Mouse (Mus musculus) ES-E14 (cell line): Measurements from ENCODE around the gene Prkd3. TPM values are rescaled to one million over a fixed set of nuclear protein-coding genes. Genes with fewer than 3 reads are reported as not detected.

ENCODE experiments used
- DNase-seq: peaks from one replicate; pipeline ENCODE4 v3.0.0-alpha.2; 2013; ENCODE audit warnings: low read depth, low spot score
- H3K27ac ChIP-seq: 2 replicates; pipeline ENCODE4 v1.5.1; 2012; ENCODE audit warnings: low read depth, mild to moderate bottlenecking, low read length, moderate library complexity, mixed read lengths; ENCODE audit not compliant: poor library complexity, insufficient read depth, severe bottlenecking
- H3K36me3 ChIP-seq: 2 replicates; pipeline ENCODE4 v1.6.1; 2012; ENCODE audit warnings: mild to moderate bottlenecking, low read length, moderate library complexity, mixed read lengths; ENCODE audit not compliant: control insufficient read depth, poor library complexity, insufficient read depth, severe bottlenecking
- H3K4me1 ChIP-seq, 2 experiments: fragments of 150-350 bp in 1 of 2; sonication (generic) in 1 of 2; 2 replicates each; pipeline ENCODE4 v1.6.1; 2012; ENCODE audit warnings: low read length in 2 of 2, mild to moderate bottlenecking in 1 of 2, mixed read lengths in 1 of 2; ENCODE audit not compliant: control insufficient read depth in 2 of 2, insufficient read depth in 2 of 2, poor library complexity in 1 of 2
- H3K4me3 ChIP-seq, 2 experiments: fragments of 150-350 bp in 1 of 2; sonication (generic) in 1 of 2; 2 replicates each; pipeline ENCODE4 v1.5.1; 2012; ENCODE audit warnings: low read length in 2 of 2, low read depth in 1 of 2, mild to moderate bottlenecking in 1 of 2, mixed read lengths in 1 of 2; ENCODE audit not compliant: insufficient read depth in 1 of 2, poor library complexity in 1 of 2, severe bottlenecking in 1 of 2
- H3K9ac ChIP-seq: 2 replicates; pipeline ENCODE4 v1.6.1; 2012; ENCODE audit warnings: low read depth, mild to moderate bottlenecking, low read length, mixed read lengths; ENCODE audit not compliant: poor library complexity, insufficient read depth, severe bottlenecking
- H3K9me3 ChIP-seq: fragments of 150-350 bp; sonication (generic); 2 replicates; pipeline ENCODE4 v1.6.1; 2012; ENCODE audit warnings: low read depth, mild to moderate bottlenecking, low read length; ENCODE audit not compliant: control insufficient read depth, insufficient read depth
- CHD2 ChIP-seq: IDR thresholded peaks from 2 replicates; pipeline ENCODE4 v1.6.1; 2014; ENCODE audit warnings: mild to moderate bottlenecking, low read depth, low read length, inconsistent platforms
- HCFC1 ChIP-seq: IDR thresholded peaks from 2 replicates; pipeline ENCODE4 v1.6.1; 2012; ENCODE audit warnings: low read length, inconsistent platforms, borderline replicate concordance; ENCODE audit not compliant: insufficient read depth
- MAFK ChIP-seq: IDR thresholded peaks from 2 replicates; pipeline ENCODE4 v1.6.1; 2014; ENCODE audit warnings: mild to moderate bottlenecking, low read depth, low read length, inconsistent platforms; ENCODE audit not compliant: insufficient read depth
- ZC3H11A ChIP-seq: IDR thresholded peaks from 2 replicates; pipeline ENCODE4 v1.6.1; 2012; ENCODE audit warnings: low read depth, mild to moderate bottlenecking, inconsistent platforms, low read length, borderline replicate concordance
- ZNF384 ChIP-seq: IDR thresholded peaks from 2 replicates; pipeline ENCODE4 v1.6.1; 2012; ENCODE audit warnings: low read depth, low read length, inconsistent platforms
- in situ Hi-C, 2 experiments: fragments of 600-800 bp; cut with MboI; formaldehyde crosslinking; loops; one replicate each; pipeline ENCODE4 v1.15.1; 2025; ENCODE audit warnings: low sequenced_read_pairs in 2 of 2, inconsistent platforms in 1 of 2; ENCODE audit not compliant: unreplicated experiment in 2 of 2
- total RNA-seq: library from RNA; depleted of rRNA; stranded (reverse); fragments of 300-350 nt; gene quantifications from 2 replicates; pipeline ENCODE4 v1.2.3, GENCODE M21; 2012

The Prkd3 gene
- total RNA-seq, 1 experiment = 25.7 TPM

DNA sequence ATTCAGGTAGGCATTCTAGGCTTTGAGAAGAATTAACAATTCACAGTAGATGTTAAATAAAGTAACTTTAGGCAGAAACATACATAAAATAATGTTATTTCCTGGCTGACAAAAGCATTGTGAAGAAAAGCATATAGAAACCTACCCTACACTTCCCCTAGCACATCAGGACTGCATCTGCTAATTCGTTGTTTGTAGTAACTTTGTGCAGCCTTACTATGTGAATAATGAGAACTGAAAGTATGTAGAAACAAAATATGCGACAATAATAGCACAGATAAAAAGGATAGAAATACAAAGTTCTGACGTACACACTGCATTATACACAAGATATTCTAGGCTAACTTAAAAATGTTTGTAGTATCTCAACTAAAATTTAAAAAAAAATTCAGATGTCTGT lies 21.4 kb downstream of the Prkd3 start:
- H3K9ac ChIP-seq = no peak overlapping the region
- H3K27ac ChIP-seq = no peak overlapping the region
- no peaks in the 10 kb centered on the region for H3K36me3 ChIP-seq
- in situ Hi-C loops = no loop called here
- peaks cover 0 to 2% of the 10 kb centered on the region in 2 experiments; a peak in 2 of 4 replicates for H3K4me1 ChIP-seq
- DNase-seq = no peak
- H3K4me3 ChIP-seq = no peak overlapping the region
- TF ChIP-seq MAFK (no peak), ZC3H11A (no peak), CHD2 (no peak), HCFC1 (no peak), ZNF384 (no peak)
- no peaks in the 10 kb centered on the region for H3K9me3 ChIP-seq

DNA sequence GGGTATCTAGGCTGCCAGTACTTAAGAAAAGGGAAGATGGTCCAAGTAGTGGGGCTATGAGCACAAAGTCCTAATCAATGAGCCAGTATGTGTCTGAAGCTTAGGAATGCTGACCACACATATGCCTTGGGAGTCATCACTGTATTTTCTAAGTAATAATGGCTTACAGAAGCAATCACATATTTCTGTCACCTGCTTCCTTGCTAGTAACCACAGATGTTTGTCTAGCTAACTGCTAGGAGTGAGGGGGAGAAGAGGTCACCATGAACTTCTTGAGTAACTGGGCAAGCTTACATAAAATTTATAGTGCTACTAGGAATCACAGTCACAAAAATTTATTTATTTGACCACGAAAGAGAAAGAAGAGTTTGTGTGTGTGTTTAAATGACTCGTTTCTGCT lies 22.5 kb downstream of the Prkd3 start:
- no peak for DNase-seq
- Histone ChIP-seq H3K9me3 (no peaks in the 10 kb centered on the region), H3K4me1 (peaks cover 0 to 2% of the 10 kb centered on the region in 2 experiments; a peak in 2 of 4 replicates), H3K36me3 (no peaks in the 10 kb centered on the region), H3K27ac (no peak overlapping the region), H3K9ac (no peak overlapping the region), H3K4me3 (no peak overlapping the region)
- in situ Hi-C loops = no loop called here
- TF ChIP-seq ZNF384 (no peak), CHD2 (no peak)

DNA sequence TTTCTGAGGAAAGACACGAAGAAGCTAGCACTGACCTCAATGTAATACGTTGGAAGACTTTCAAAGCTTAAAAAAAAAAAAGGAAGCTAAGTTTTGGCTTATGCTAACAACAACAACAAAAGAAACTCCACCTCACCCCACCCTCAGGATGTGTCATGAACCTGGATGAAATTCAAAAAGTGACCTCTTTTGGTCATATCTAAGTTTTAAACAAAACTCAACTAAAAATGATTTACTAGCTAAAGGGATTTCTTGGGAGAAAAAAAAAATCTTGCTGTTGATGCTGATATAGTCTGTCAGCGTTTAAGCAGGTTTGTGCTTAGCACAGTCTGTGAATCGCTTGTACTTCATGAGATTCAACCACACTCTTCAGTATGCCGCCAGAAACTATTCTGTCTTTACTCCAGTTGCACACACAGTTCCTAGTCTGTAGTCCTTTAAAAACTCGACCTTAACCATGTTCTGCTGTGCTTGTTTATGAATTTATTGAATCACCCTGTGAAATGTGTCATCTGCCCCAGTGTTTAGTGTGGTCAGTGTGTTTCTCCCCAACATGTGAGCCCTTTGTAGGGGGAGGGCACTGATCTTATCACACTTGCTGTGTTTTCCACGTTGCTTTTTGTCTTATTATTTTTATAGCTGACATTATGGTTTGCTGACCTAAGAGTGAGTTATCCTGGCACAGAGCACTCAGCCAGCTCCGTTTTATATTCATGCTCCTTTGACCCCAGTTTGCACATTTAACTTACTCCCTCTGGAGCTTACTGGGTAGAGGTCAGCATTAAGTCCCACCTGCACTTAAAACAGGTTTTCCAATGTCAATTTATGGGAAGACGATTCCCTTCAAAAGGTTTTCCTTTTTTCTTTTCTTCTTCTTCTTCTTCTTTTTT lies 25.4 kb downstream of the Prkd3 start:
- Histone ChIP-seq H3K9me3 (no peaks in the 10 kb centered on the region), H3K4me3 (no peak overlapping the region), H3K36me3 (no peaks in the 10 kb centered on the region), H3K27ac (no peak overlapping the region), H3K4me1 (no peaks in the 10 kb centered on the region), H3K9ac (no peak overlapping the region)
- no peak for DNase-seq
- no peak for TF ChIP-seq MAFK
- TF ChIP-seq CHD2 = no peak
- TF ChIP-seq ZNF384 = no peak
- no peak for TF ChIP-seq HCFC1
- no peak for TF ChIP-seq ZC3H11A
- in situ Hi-C loops = no loop called here

DNA sequence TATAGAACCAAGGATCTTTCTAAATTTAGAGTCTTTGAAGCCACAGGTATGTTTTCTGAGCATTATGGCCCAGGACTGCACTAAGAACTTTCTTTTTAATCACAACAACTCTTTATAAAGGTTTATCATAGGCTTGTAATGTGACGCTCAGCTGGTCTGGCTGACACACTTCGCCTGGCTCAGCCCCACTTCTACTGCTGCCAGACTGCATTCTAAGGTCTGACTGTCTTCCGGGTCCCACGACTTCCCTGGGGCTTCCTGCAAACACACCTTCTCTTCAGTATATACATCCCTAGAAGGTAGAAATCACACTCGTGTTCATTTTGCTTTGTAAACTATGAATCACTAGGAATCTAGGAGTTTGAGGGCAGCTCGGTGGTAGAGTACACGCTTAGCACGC lies 26.2 kb downstream of the Prkd3 start:
- TF ChIP-seq ZNF384 (no peak), ZC3H11A (no peak), HCFC1 (no peak)
- DNase-seq = no peak
- no peaks in the 10 kb centered on the region for H3K9me3 ChIP-seq
- no peak overlapping the region for H3K9ac ChIP-seq
- in situ Hi-C loops = no loop called here
- no peak overlapping the region for H3K4me3 ChIP-seq
- no peak overlapping the region for H3K27ac ChIP-seq
- H3K36me3 ChIP-seq = no peaks in the 10 kb centered on the region
- no peaks in the 10 kb centered on the region for H3K4me1 ChIP-seq

GRCm38 (mm10) chr17:78993670-78994069 lies 26.9 kb downstream of the Prkd3 start:
- Histone ChIP-seq H3K36me3 (no peaks in the 10 kb centered on the region), H3K9ac (no peak overlapping the region), H3K4me1 (no peaks in the 10 kb centered on the region), H3K4me3 (no peak overlapping the region), H3K9me3 (no peaks in the 10 kb centered on the region), H3K27ac (no peak overlapping the region)
- in situ Hi-C loops = no loop called here
- DNase-seq = no peak
- TF ChIP-seq MAFK = no peak
- TF ChIP-seq CHD2 = no peak
- no peak for TF ChIP-seq ZC3H11A
- TF ChIP-seq ZNF384 = no peak
- no peak for TF ChIP-seq HCFC1
